Mouse (Mus musculus) kidney, adult 2 months (tissue): ENCODE data around the gene Wdr45. TPM values are rescaled to one million over a fixed set of nuclear protein-coding genes. Genes with fewer than 3 reads are reported as not detected.

Experiments used
- DNase-seq: peaks from one replicate; pipeline ENCODE4 v3.0.0; 2021
- H3K27ac ChIP-seq: fragments of 200-500 bp; 2 replicates; pipeline ENCODE4 v1.5.1; 2012; ENCODE audit warnings: low read depth, low read length, control low read depth, inconsistent platforms; ENCODE audit not compliant: insufficient read depth
- H3K27me3 ChIP-seq: fragments of 200-500 bp; replicated peaks from 2 replicates; pipeline ENCODE4 v1.6.1; 2012; ENCODE audit warnings: mild to moderate bottlenecking, moderate library complexity, low read length, inconsistent platforms; ENCODE audit not compliant: control insufficient read depth, insufficient read depth
- H3K36me3 ChIP-seq: fragments of 200-500 bp; 2 replicates; pipeline ENCODE4 v1.6.1; 2012; ENCODE audit warnings: mild to moderate bottlenecking, moderate library complexity, low read length, inconsistent platforms; ENCODE audit not compliant: control insufficient read depth, insufficient read depth
- H3K4me1 ChIP-seq: fragments of 200-500 bp; 2 replicates; pipeline ENCODE4 v1.6.1; 2011; ENCODE audit warnings: low read length; ENCODE audit not compliant: control insufficient read depth, insufficient read depth
- H3K4me3 ChIP-seq: fragments of 200-500 bp; 2 replicates; pipeline ENCODE4 v1.5.1; 2011; ENCODE audit warnings: mild to moderate bottlenecking, low read depth, low read length, control low read depth; ENCODE audit not compliant: insufficient read depth
- CTCF ChIP-seq: fragments of 200-500 bp; conservative IDR thresholded peaks from 2 replicates; pipeline ENCODE4 v1.5.1; 2011; ENCODE audit warnings: low read depth, mild to moderate bottlenecking, control low read depth, low read length, moderate library complexity, mixed read lengths; ENCODE audit not compliant: insufficient read depth, insufficient read length
- POLR2A ChIP-seq: fragments of 200-500 bp; IDR thresholded peaks from one replicate; pipeline ENCODE4 v1.6.1; 2011; ENCODE audit warnings: low read depth, low read length, control low read depth
- WGBS: fragments of 180-500 bp; shearing (Covaris S2); methylation state at CpG from one replicate; pipeline ENCODE4 v1.1.7; 2018; 5-methylcytosine and 5-hydroxymethylcytosine counted together
- polyA plus RNA-seq: library from polyadenylated mRNA; depleted of rRNA; stranded (reverse); fragments of >200 nt; gene quantifications from 2 replicates; pipeline ENCODE4 v1.2.3, GENCODE M21; 2012

Gene Wdr45
- polyA plus RNA-seq, 1 experiment = 73.1 TPM

DNA sequence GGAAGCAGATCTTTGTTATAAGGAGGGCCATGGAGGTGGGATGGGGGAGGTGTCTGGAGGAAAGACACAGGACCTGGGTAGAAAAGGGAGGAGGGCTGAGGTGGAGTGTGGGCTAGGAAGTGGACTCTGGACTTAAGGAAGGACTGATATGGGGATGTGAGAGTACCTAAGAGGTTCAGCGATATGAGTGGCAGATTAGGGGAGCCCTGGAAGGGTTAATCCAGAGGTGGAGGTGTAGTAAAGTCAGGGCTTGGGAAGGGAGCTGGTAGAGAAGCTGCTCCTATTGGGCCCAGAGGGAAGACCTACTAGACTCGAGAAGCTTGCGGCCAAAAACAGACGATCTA, 14.8 kb downstream of the Wdr45 start:
- 15% methylated on average over 4 of the region's 4 CpGs for WGBS
- no peak overlapping the region for H3K27ac ChIP-seq
- no peaks in the 10 kb centered on the region for H3K27me3 ChIP-seq
- 0 out of 2 replicates have a peak, but pooled peaks cover 3% of the 10 kb centered on the region for H3K4me1 ChIP-seq
- H3K4me3 ChIP-seq = peak overlapping the region; percentile 71
- no peaks in the 10 kb centered on the region for H3K36me3 ChIP-seq
- TF ChIP-seq POLR2A (no peak), CTCF (no peak)
- DNase-seq = no peak

GRCm38 (mm10) chrX:7733571-7734156, 19.5 kb downstream of the Wdr45 start:
- Histone ChIP-seq H3K4me1 (0 out of 2 replicates have a peak, but pooled peaks cover 3% of the 10 kb centered on the region), H3K27ac (no peak overlapping the region), H3K4me3 (no peak overlapping the region), H3K27me3 (no peaks in the 10 kb centered on the region), H3K36me3 (no peaks in the 10 kb centered on the region)
- 32% methylated on average over 17 of the region's 26 CpGs for WGBS
- DNase-seq = peak; percentile 66
- TF ChIP-seq POLR2A = no peak
- peak; percentile 52 for TF ChIP-seq CTCF

DNA sequence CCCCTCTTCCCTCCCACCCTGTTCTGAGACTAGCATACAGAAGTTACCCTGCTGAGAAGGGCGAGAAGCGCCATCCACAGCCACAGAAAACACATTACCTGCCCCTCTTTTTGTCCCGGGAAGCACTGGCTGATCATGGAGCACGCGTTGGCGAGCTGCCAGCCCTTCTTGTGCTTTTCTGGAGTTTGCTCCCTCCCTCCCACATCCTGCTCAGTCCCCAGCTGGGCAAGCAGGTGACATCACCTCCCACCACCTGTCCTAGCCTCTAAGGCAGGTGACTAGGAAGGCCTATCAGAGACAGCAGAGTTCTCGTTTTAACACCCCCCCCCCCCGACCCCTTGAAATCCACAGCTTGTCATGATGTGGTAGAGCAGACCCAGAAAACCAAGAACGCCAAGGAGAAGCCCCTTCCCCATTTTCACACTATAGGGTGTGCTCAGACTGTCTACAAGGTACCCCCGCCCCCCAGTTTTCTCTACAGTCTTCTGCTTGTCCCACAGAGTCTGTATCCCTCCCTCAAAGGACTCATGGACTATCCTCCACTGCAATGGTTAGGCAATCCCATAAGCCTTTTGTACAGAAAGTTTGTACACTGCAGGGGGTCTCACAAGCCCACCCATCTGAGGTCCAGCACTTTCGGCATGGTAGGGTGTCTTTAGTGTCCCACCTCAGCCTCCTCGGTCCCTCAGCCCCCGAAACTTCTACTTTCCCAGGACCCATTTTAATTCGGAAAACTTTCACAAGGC, 25.4 kb downstream of the Wdr45 start:
- TF ChIP-seq CTCF (no peak), POLR2A (no peak)
- no peak overlapping the region for H3K4me3 ChIP-seq
- peak; percentile 83 for DNase-seq
- 40% methylated on average over 14 of the region's 14 CpGs for WGBS
- H3K27me3 ChIP-seq = no peaks in the 10 kb centered on the region
- H3K36me3 ChIP-seq = no peaks in the 10 kb centered on the region
- H3K4me1 ChIP-seq = no peaks in the 10 kb centered on the region
- H3K27ac ChIP-seq = peak overlapping the region; percentile 85

GRCm38 (mm10) chrX:7740082-7740819, 26.1 kb downstream of the Wdr45 start:
- no peak for TF ChIP-seq POLR2A
- no peak for TF ChIP-seq CTCF
- peak; percentile 36 for DNase-seq
- 31% methylated on average over 10 of the region's 10 CpGs for WGBS
- Histone ChIP-seq H3K36me3 (no peaks in the 10 kb centered on the region), H3K27ac (peak overlapping the region; percentile 85), H3K27me3 (no peaks in the 10 kb centered on the region), H3K4me1 (no peaks in the 10 kb centered on the region), H3K4me3 (peak overlapping the region; percentile 57)

DNA sequence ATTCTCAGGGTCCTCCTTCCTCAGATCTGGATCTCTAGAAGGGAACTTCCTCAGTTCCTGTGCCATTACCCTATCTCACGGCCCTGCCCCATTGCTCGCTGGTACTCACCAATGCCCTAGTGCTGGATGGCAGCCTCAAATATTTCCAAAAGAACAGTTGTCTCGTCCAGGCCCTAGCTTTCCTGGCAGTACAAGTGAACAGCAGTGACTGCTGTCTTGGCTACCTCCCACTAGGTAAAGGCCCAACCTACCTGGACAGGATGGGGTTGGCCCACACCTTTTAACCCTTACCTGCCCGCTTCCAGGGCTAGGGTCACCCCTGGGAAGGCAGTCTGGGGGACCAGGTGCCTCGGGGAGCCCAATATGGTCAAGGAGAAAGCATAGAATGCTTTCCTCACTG, 27.0 kb downstream of the Wdr45 start:
- peak overlapping the region; percentile 85 for H3K27ac ChIP-seq
- H3K4me1 ChIP-seq = no peaks in the 10 kb centered on the region
- TF ChIP-seq CTCF = no peak
- TF ChIP-seq POLR2A = no peak
- DNase-seq = no peak
- H3K27me3 ChIP-seq = no peaks in the 10 kb centered on the region
- peak overlapping the region; percentile 57 for H3K4me3 ChIP-seq
- no peaks in the 10 kb centered on the region for H3K36me3 ChIP-seq
- WGBS = 62% methylated on average over 5 of the region's 5 CpGs

DNA sequence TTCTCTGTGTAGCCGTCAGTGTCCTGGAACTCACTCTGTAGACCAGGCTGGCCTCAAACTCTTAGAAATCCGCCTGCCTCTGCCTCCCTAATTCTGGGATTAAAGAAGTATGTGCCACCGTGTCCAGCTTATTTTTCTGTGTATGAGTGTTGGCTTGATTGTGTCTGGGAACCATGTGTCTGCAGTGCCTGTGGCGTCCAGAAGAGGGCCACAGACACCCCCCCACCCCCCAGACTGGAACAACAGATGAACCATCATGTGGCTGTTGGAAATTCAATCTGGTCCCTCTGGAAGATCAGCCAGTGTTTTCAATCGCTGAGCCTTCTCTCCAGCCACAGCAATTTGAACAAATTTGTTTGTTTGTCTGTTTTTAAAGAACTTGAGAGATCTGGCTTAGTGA, 29.3 kb downstream of the Wdr45 start:
- H3K36me3 ChIP-seq = no peaks in the 10 kb centered on the region
- H3K4me1 ChIP-seq = no peaks in the 10 kb centered on the region
- no peak overlapping the region for H3K4me3 ChIP-seq
- 55% methylated on average over 5 of the region's 5 CpGs for WGBS
- no peak for DNase-seq
- TF ChIP-seq POLR2A (no peak), CTCF (peak; percentile 39)
- H3K27ac ChIP-seq = no peak overlapping the region
- no peaks in the 10 kb centered on the region for H3K27me3 ChIP-seq

- TF ChIP-seq CTCF (no peak), POLR2A (no peak)
- 43% methylated on average over 1 of the region's 1 CpGs for WGBS
- no peak overlapping the region for H3K4me3 ChIP-seq
- H3K27me3 ChIP-seq = no peaks in the 10 kb centered on the region
- no peaks in the 10 kb centered on the region for H3K36me3 ChIP-seq
- H3K4me1 ChIP-seq = no peaks in the 10 kb centered on the region
- H3K27ac ChIP-seq = no peak overlapping the region
- no peak for DNase-seq
Observed at GRCm38 (mm10) chrX:7744940-7745339, 30.8 kb downstream of the Wdr45 start.
